Comparison of ENCODE assay signal across 17 mouse cellular contexts in genomic region chr5:147189836-147190602, GRCm38 (mm10). TPM values are rescaled to one million over a fixed set of nuclear protein-coding genes. Genes with fewer than 3 reads are reported as not detected.
DNase-seq lines count a peak whose midpoint lies in the region; ATAC-seq and TF ChIP-seq lines count a peak whose summit lies in the region.
"Had no signal": no experiment of that assay in that cellular context is flagged by ENCODE, and none has a peak within 500 bp of the region (broad histone marks: within the 10 kb centered on the region; RNA-seq: fewer than 3 reads in every experiment).

No protein-coding gene starts in this region.

- no peaks in the 10 kb centered on the region for H3K36me3 ChIP-seq in hindbrain, embryonic 13.5 days
- no peaks in the 10 kb centered on the region for H3K36me3 ChIP-seq in midbrain, postnatal 0 days (ENCODE audit: insufficient read depth, low read length)
- H3K36me3 ChIP-seq: heart, embryonic 12.5 days had no signal

- no peaks in the 10 kb centered on the region for H3K9me3 ChIP-seq in hindbrain, embryonic 13.5 days
- no peaks in the 10 kb centered on the region for H3K9me3 ChIP-seq in midbrain, postnatal 0 days (ENCODE audit: low read length)
- H3K9me3 ChIP-seq: heart, embryonic 12.5 days had no signal

- no peak for TF ChIP-seq CTCF in midbrain, postnatal 0 days (IDR thresholded peaks at IDR 0.05)

- peaks cover 41% of the 10 kb centered on the region for H3K4me1 ChIP-seq in hindbrain, embryonic 13.5 days (replicated peaks)
- peaks cover 5% of the 10 kb centered on the region for H3K4me1 ChIP-seq in midbrain, postnatal 0 days (ENCODE audit: insufficient read depth, low read length)

- H3K4me2 ChIP-seq in hindbrain, embryonic 13.5 days: peak overlapping the region; percentile 57
- H3K4me2 ChIP-seq in midbrain, postnatal 0 days (ENCODE audit: low read depth, low read length, poor library complexity, severe bottlenecking): no peak overlapping the region

- no peak for ATAC-seq in hindbrain, embryonic 13.5 days (ENCODE audit: low FRiP score)
- ATAC-seq in midbrain, postnatal 0 days (ENCODE audit: low FRiP score): no peak
- no peak for ATAC-seq in erythroid progenitor cell, adult 5-6 weeks (replicated peaks; ENCODE audit: low FRiP score, poor library complexity, severe bottlenecking)
- no peak for ATAC-seq in monocyte, adult 5-6 weeks (replicated peaks; ENCODE audit: insufficient number of reproducible peaks, low FRiP score, low TSS enrichment, poor library complexity, severe bottlenecking)
- ATAC-seq: lung, postnatal 0 days; Patski had no signal

- H3K27ac ChIP-seq in hindbrain, embryonic 13.5 days: no peak overlapping the region
- H3K27ac ChIP-seq in midbrain, postnatal 0 days (ENCODE audit: low read depth, low read length): no peak overlapping the region

- peak overlapping the region; percentile 35; the same call in 1 of the 2 replicates for H3K9ac ChIP-seq in hindbrain, embryonic 13.5 days
- H3K9ac ChIP-seq in midbrain, postnatal 0 days (replicated peaks; ENCODE audit: low read length, poor library complexity, severe bottlenecking): no peak overlapping the region
- H3K9ac ChIP-seq: heart, embryonic 12.5 days had no signal

- DNase-seq in cerebellum, adult 8-10 months: peak; percentile 19
- DNase-seq in cerebellum, postnatal 4 days (ENCODE audit: low spot score in 2 of 2): no peak
- DNase-seq in cerebellum, postnatal 25 days: peak; percentile 18 to 20
- no peak for DNase-seq in midbrain, postnatal 0 days (ENCODE audit: low spot score)
- DNase-seq in heart, adult 8-10 months (ENCODE audit: low spot score): no peak
- DNase-seq: adrenal gland, postnatal 25 days; kidney, adult 11 months; thymus, postnatal 25 days had no signal

- H3K4me3 ChIP-seq in hindbrain, embryonic 13.5 days: peak overlapping the region; percentile 42
- H3K4me3 ChIP-seq in midbrain, postnatal 0 days (ENCODE audit: low read depth, low read length): peak overlapping the region; percentile 6; the same call in 1 of the 2 replicates
- H3K4me3 ChIP-seq: myocyte had no signal

- peaks cover 95% of the 10 kb centered on the region for H3K27me3 ChIP-seq in hindbrain, embryonic 13.5 days
- H3K27me3 ChIP-seq in midbrain, postnatal 0 days (ENCODE audit: insufficient read depth, low read length): peaks cover 79% of the 10 kb centered on the region

- WGBS in hindbrain, embryonic 13.5 days: 1% methylated on average over 46 of the region's 46 CpGs
- 2% methylated on average over 46 of the region's 46 CpGs for WGBS in midbrain, postnatal 0 days

RNA-seq across cellular contexts. Expression of gene Gsx1, which starts 1.5 kb away (rescaled TPM):
- 5.8 and 7.2 TPM in 2 replicates for polyA plus RNA-seq in hindbrain, embryonic 13.5 days (2015; fragmentation: Nextera tagmentation; extraction: Ambion mirVana)
- 1.7 and 3.0 TPM in 2 replicates for total RNA-seq in midbrain, postnatal 0 days (2014; rRNA removed)
- 1.4 and 2.3 TPM in 2 replicates for polyA plus RNA-seq in midbrain, postnatal 0 days (2015; fragmentation: Nextera tagmentation; extraction: Ambion mirVana)
- not detected in 2 replicates for total RNA-seq in erythroid progenitor cell, adult 5-6 weeks (2015; ENCODE audit: low replicate concordance)
- total RNA-seq in erythroid progenitor cell, adult 5-6 weeks (2017; ENCODE audit: low replicate concordance): not detected in 2 replicates
- total RNA-seq in monocyte, adult 5-6 weeks (2017): not detected in 3 replicates
- not detected for total RNA-seq in heart, adult 8-10 months (2022)
- total RNA-seq: adrenal gland, postnatal 25 days had no signal
- polyA plus RNA-seq: heart, embryonic 12.5 days; limb, embryonic 14.5 days; lung, postnatal 0 days; myocyte; Patski; small intestine, adult 2 months had no signal

Comparison
In these comparisons a context has a peak if more than half of its experiments do, and no peak if none do; other contexts are left out.
1. DNase-seq: peak in cerebellum, adult 8-10 months (single experiment) and cerebellum, postnatal 25 days (2 of 2); none in cerebellum, postnatal 4 days (0 of 2), midbrain, postnatal 0 days (single experiment) and heart, adult 8-10 months (single experiment).